Mouse (Mus musculus): ENCODE measurements around the gene Haus8.
"Not testable (repeated sequence)": the region's sequence is repeated elsewhere in the genome, so short reads cannot be mapped to it uniquely, and the experiment has no call there.

The Haus8 gene

GRCm38 (mm10) chr8:71272286-71273150, at the start of gene Haus8, which contains the start of gene Myo9b:
TSS of gene Haus8 (minus strand) at chr8:71272934.
TSS of gene Myo9b (plus strand) at chr8:71272714.
- DNase-seq (ENCODE audit: low spot score in 2 of 2), result peak; percentile 97 to 98

DNA sequence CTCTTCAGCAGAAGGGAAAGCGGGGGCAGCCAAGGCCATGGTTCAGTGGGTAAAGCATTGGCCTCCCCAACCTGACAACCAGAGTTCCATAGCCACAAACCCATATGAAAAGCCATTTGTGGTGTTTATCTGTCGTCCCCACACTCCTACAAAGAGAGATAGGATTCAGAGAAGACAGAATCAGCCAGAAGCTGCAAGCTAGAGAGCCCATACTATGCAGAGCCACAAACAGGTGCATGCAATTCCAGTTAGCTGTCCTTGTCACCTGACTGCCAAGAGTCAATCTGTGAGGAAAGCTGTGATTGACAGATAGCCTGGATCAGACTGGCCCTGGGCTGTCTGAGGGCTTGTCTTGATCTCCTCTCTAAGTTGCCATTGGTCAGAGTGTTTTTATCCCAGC, 47.0 kb upstream of the Haus8 start:
- not testable (repeated sequence) for DNase-seq (ENCODE audit: low spot score in 2 of 2)

GRCm38 (mm10) chr8:71318610-71319009, 45.9 kb upstream of the Haus8 start:
- not testable (repeated sequence) for DNase-seq (ENCODE audit: low spot score in 2 of 2)

- DNase-seq (ENCODE audit: low spot score in 2 of 2), result no peak
These were observed 43.8 kb upstream of the Haus8 start for GRCm38 (mm10) chr8:71316486-71317031.

DNA sequence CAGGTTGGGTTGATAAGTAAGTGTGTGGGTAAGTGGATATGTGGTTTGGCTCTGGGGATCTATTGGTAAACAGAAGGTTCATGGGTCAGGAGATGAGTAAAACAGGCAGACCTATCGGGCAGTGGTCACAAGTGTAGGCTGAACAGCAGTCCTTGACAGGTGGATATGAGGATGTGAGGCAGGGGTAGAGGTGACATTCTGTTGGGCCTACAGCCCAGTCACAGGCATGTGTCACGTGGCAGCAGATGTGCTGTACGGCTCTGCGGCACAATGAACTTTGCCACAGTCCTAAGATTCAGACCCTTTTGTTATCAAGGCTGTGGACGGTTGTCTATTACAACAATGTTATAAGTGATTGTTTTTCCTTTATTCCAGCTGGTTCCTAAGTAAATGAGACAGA, 43.2 kb upstream of the Haus8 start:
- DNase-seq (ENCODE audit: low spot score in 2 of 2), result no peak

- DNase-seq (ENCODE audit: low spot score in 2 of 2), result no peak
These were observed 41.2 kb upstream of the Haus8 start for GRCm38 (mm10) chr8:71313951-71314350.

GRCm38 (mm10) chr8:71312700-71313099, 40.0 kb upstream of the Haus8 start:
- no peak for DNase-seq (ENCODE audit: low spot score in 2 of 2)

DNA sequence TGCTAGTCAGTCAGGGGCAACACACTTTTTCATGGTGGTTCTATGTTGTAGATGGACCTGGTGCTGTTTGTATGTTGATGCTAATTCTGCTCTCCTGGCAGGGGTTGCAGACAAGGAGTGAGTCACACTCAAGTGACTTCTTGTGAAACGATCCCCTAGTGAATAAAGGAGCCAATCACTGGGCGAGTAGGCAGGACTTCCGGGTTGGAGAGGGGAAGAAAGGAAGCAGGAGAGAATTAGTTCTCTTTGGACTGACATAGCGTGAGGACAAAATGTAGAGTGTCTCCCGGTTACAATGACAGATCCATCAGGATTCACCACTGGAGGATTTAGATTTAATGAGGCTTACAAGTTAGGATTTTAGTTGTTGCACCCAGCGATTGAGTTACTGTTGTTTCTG, 37.7 kb upstream of the Haus8 start:
- no peak for DNase-seq (ENCODE audit: low spot score in 2 of 2)

DNA sequence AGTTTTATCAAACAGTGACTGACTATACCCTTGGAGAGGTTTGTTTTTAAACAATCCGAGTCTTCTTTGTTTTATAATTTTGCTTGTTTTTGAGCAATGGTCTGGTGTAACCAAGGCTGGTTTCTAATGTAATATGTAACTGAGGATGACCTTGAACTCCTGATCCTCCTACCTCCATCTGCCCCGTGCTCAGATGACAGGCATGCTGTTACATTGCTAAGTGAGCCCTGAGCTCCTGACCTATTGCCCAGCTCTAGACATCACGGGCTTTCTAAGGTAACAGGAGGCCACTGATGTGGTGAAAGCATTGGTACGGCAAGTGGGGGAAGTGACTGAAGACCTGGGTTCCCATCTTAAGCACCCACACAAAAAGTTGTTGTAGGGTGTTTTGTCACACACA, 35.2 kb upstream of the Haus8 start:
- no peak for DNase-seq (ENCODE audit: low spot score in 2 of 2)

- DNase-seq (ENCODE audit: low spot score in 2 of 2), result no peak
These were observed 34.6 kb upstream of the Haus8 start for GRCm38 (mm10) chr8:71307371-71307770.

DNA sequence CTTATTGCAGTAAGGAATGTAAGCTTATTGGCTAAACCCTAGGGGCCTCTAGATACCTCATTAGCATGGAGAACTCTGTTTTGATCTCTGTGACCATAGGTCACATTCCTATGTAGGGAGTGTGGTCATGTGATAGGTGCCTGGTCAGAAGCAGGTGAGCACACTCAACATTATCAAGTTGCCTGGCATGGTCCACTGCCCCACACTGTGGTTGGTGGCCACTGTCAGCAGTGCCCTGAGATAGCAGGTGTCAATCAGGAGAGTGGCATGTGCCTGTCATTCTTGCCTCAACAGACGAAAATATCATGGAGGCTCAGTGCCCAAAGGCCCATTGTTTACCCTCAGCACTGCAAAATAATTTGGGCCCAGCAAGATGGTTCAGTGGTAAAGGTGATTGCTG, 33.3 kb upstream of the Haus8 start:
- no peak for DNase-seq (ENCODE audit: low spot score in 2 of 2)

- no peak for DNase-seq (ENCODE audit: low spot score in 2 of 2)
These were observed 30.9 kb upstream of the Haus8 start for GRCm38 (mm10) chr8:71303632-71304031.

DNA sequence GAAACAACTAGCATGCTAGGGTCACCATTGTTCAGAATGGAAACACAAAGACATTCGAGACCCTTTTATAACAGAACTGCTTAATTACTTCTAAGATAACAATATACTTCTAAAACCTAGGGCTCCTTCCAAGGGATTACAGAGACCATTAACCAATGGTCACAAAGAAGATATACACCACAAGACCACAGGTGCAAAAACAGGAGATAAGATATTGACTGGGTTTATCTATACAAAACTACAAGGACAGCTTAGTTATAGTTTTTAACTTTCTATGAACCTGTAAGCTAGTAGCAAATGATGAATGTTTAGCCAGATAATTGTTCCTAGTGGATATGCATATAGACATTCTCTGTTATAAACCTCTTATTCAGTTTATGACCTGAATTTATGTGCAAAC, 30.1 kb upstream of the Haus8 start:
- DNase-seq (ENCODE audit: low spot score in 2 of 2), result no peak

DNA sequence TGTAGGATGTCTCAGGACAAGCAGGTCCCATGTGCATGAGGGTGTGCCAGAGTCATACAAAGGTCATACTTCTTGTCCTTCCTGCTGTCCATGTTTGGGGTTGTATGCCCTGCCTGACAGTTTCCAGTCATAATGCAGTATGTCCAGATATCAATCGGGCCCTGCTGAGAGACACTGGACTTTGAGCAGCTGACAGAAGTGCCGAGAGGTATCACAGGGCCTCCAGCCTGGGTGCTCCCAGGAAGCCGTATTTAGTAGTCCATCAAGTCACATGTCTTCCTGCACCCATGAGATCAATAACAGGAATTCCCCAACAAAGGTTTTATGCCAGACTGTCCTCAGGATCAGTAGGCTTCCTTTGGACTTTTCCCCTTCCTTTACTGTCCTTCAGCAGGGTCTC, 27.0 kb upstream of the Haus8 start:
- no peak for DNase-seq (ENCODE audit: low spot score in 2 of 2)

GRCm38 (mm10) chr8:71297439-71297838, 24.7 kb upstream of the Haus8 start:
- DNase-seq (ENCODE audit: low spot score in 2 of 2), result no peak

- DNase-seq (ENCODE audit: low spot score in 2 of 2), result no peak
These were observed 24.1 kb upstream of the Haus8 start for GRCm38 (mm10) chr8:71296784-71297183.

GRCm38 (mm10) chr8:71296188-71296621, 23.5 kb upstream of the Haus8 start:
- peak; percentile 40 to 56 for DNase-seq (ENCODE audit: low spot score in 2 of 2)

DNA sequence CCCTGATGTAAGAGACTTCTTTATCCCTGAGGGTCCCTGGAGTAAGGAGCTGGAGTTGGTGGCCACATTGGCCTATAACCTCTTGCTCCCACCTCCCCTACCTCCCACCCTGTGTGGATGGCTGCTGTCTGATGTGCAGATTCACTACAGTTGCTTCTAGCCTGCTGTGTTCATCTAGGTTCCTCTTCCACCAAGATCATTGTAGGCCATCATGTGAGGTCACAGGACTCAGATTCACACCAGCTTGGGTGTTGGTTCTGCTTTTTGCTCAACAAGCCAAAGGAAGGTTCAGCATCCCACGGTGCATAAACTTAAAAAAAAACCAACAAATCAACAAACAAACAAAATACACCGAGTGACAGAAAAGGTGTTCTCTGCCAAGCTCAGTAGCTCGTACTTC, 21.2 kb upstream of the Haus8 start:
- not testable (repeated sequence) for DNase-seq (ENCODE audit: low spot score in 2 of 2)

GRCm38 (mm10) chr8:71291351-71291750, 18.6 kb upstream of the Haus8 start:
- DNase-seq (ENCODE audit: low spot score in 2 of 2), result no peak

DNA sequence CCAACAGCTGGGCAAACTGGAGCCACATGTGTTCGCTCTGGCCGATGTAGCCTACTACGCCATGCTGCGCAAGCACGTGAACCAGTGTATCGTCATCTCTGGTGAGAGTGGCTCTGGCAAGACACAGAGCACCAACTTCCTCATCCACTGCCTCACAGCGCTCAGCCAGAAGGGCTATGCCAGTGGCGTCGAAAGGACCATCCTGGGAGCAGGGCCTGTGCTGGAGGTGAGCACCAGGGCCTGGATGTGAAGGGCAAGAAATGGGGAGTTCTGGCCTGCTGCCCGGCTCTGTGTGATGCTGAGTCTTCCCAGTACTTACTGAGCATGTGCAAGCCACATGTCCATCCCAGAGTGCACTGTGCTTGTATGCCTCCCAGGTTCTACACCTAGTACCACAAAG, 18.2 kb upstream of the Haus8 start:
- DNase-seq (ENCODE audit: low spot score in 2 of 2), result no peak

- DNase-seq (ENCODE audit: low spot score in 2 of 2), result no peak
These were observed 17.5 kb upstream of the Haus8 start for GRCm38 (mm10) chr8:71290211-71290610.

DNA sequence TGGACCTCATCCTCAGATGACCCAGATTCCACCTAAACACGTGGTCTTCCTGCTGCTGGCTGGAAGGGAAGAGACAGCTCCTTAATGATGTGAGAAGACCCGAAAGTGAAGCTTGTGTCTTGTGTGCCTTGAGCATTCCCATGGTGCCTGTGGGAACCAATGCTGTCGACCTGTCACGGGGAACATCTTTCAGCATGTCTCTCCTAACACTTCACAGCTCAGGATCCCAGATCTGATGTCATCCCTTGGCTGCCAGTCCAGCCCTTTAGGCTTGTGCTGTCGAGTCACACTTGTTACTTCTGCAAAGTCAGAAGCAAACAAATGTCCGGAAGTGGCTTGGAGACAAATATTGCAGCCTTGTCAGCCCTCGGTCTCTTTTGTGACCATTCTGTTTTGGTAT, 16.4 kb upstream of the Haus8 start:
- no peak for DNase-seq (ENCODE audit: low spot score in 2 of 2)

- DNase-seq (ENCODE audit: low spot score in 2 of 2), result no peak
These were observed 15.8 kb upstream of the Haus8 start for GRCm38 (mm10) chr8:71288441-71288949.
